Comparison of ENCODE assay signal across 7 mouse cellular contexts in the genomic region with DNA sequence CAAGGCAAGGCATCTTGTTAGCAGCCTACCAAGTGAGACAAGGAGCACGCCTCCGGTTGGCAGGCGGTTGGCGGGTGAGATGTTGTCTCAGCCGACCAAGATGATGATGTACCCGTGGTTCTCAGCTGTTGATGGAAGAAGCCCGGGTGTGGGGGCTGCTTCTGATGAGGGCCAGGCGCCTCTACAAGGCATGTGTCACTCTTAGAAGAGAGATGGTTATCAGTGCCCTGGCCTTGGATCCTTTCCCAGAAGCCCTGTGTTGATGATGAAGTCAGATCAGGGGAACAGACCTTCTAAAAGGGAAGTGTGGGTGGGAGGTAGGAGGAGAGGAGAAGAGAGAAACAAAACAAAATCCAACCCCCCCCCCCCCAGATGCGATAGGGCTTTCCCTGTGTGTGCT. TPM values are rescaled to one million over a fixed set of nuclear protein-coding genes. Genes with fewer than 3 reads are reported as not detected.
DNase-seq lines count a peak whose midpoint lies in the region; ATAC-seq and TF ChIP-seq lines count a peak whose summit lies in the region.

No protein-coding gene starts in this region.

- peak overlapping the region; percentile 58; the same call in 1 of the 2 replicates for H3K4me3 ChIP-seq in G1E (ENCODE audit: low read depth, low read length)
- H3K4me3 ChIP-seq in heart, embryonic 13.5 days = no peak overlapping the region
- H3K4me3 ChIP-seq in macrophage (ENCODE audit: inconsistent target) = no peak overlapping the region
- H3K4me3 ChIP-seq in hindbrain, embryonic 13.5 days = no peak overlapping the region

- peak; percentile 79 for ATAC-seq in G1E (ENCODE audit: extremely low read depth, insufficient number of reproducible peaks, low FRiP score, poor library complexity, severe bottlenecking)
- ATAC-seq in heart, embryonic 13.5 days (ENCODE audit: extremely low read depth, insufficient number of reproducible peaks, low FRiP score, low TSS enrichment) = peak; percentile 21; the same call in 1 of the 2 replicates
- ATAC-seq in hindbrain, embryonic 13.5 days (ENCODE audit: low FRiP score) = no peak

- H3K9ac ChIP-seq in heart, embryonic 13.5 days = no peak overlapping the region
- no peak overlapping the region for H3K9ac ChIP-seq in hindbrain, embryonic 13.5 days

- H3K36me3 ChIP-seq in G1E (replicated peaks) (peaks cover 74% of the 10 kb centered on the region), macrophage (ENCODE audit: inconsistent target) (no peaks in the 10 kb centered on the region)
- peaks cover 9% of the 10 kb centered on the region; the same call in 1 of the 2 replicates for H3K36me3 ChIP-seq in heart, embryonic 13.5 days
- H3K36me3 ChIP-seq in hindbrain, embryonic 13.5 days = peaks cover 13% of the 10 kb centered on the region

- WGBS in heart, embryonic 13.5 days = 24% methylated on average over 9 of the region's 9 CpGs
- WGBS in macrophage (ENCODE audit: missing documents) = 14% methylated on average over 9 of the region's 9 CpGs
- 81% methylated on average over 9 of the region's 9 CpGs for WGBS in hindbrain, embryonic 13.5 days

- no peaks in the 10 kb centered on the region for H3K27me3 ChIP-seq in G1E (ENCODE audit: insufficient read depth, low read length)
- 0 out of 2 replicates have a peak, but pooled peaks cover 3% of the 10 kb centered on the region for H3K27me3 ChIP-seq in heart, embryonic 13.5 days (replicated peaks)
- no peaks in the 10 kb centered on the region for H3K27me3 ChIP-seq in hindbrain, embryonic 13.5 days

- H3K9me3 ChIP-seq in G1E (replicated peaks) = peaks cover 16% of the 10 kb centered on the region
- H3K9me3 ChIP-seq in heart, embryonic 13.5 days = peaks cover 3% of the 10 kb centered on the region; the same call in 1 of the 2 replicates
- peaks cover 4% of the 10 kb centered on the region; the same call in 1 of the 2 replicates for H3K9me3 ChIP-seq in hindbrain, embryonic 13.5 days

- peaks cover 82% of the 10 kb centered on the region for H3K4me1 ChIP-seq in G1E (ENCODE audit: insufficient read depth, low read depth, low read length)
- H3K4me1 ChIP-seq in heart, embryonic 13.5 days = peaks cover 57% of the 10 kb centered on the region
- H3K4me1 ChIP-seq in hindbrain, embryonic 13.5 days (replicated peaks) = peaks cover 6% of the 10 kb centered on the region; the same call in 1 of the 2 replicates

- peak overlapping the region; percentile 51; the same call in 1 of the 2 replicates for H3K27ac ChIP-seq in heart, embryonic 13.5 days (replicated peaks)
- peak overlapping the region; percentile 75 for H3K27ac ChIP-seq in macrophage
- no peak overlapping the region for H3K27ac ChIP-seq in hindbrain, embryonic 13.5 days

- no peaks in the 10 kb centered on the region; the same call in 1 of the 2 replicates for H3K79me2 ChIP-seq in macrophage (ENCODE audit: inconsistent target)

- TF ChIP-seq CTCF in G1E (IDR thresholded peaks at IDR 0.05; ENCODE audit: low read depth, low read length) = no peak

- peak overlapping the region; percentile 44 for H3K4me2 ChIP-seq in heart, embryonic 13.5 days
- no peak overlapping the region for H3K4me2 ChIP-seq in hindbrain, embryonic 13.5 days

- DNase-seq in G1E (ENCODE audit: low spot score) = peak; percentile 70
- DNase-seq in adrenal gland, postnatal 10 days = peak; percentile 66
- DNase-seq in layer of hippocampus, postnatal 14 days (ENCODE audit: low spot score in 2 of 2) = peak; percentile 55 to 68
- DNase-seq in urinary bladder, postnatal 25 days (ENCODE audit: low spot score) = no peak

RNA-seq across cellular contexts. Expression of a gene that starts 19.1 kb away (rescaled TPM):
- 38.2 and 44.7 TPM in 2 replicates for total RNA-seq in G1E (2014; fragmentation: Nextera tagmentation)
- total RNA-seq in G1E (2017) = 41.5 and 44.6 TPM in 2 replicates
- 13.1 and 15.6 TPM in 2 replicates for polyA plus RNA-seq in G1E (2012)
- 10 to 100 TPM; 23.2 to 23.3 TPM for total RNA-seq in adrenal gland, postnatal 10 days (2021)
- polyA plus RNA-seq in heart, embryonic 13.5 days (2015; fragmentation: Nextera tagmentation; extraction: Ambion mirVana) = 2.4 TPM in 2 replicates
- 10 to 100 TPM; 59.8 to 61.9 TPM for total RNA-seq in layer of hippocampus, postnatal 14 days (2021)
- 10 to 100 TPM in 3 of 26 experiments, 1 to 10 TPM in 21, under 1 TPM in 2; 0.63 to 19.5 (median 2.9) TPM for total RNA-seq in macrophage (2018; cell fraction: chromatin; rRNA removed)
- 10 to 100 TPM in 12 of 26 experiments, 1 to 10 TPM in 14; 2.5 to 21.1 (median 9.5) TPM for total RNA-seq in macrophage (2018; cell fraction: cytosol; rRNA removed)
- 10 to 100 TPM in 13 of 26 experiments, 1 to 10 TPM in 13; 3.2 to 32.6 (median 9.8) TPM for total RNA-seq in macrophage (2018; cell fraction: nucleus; rRNA removed)
- polyA plus RNA-seq in macrophage (2018) = 6.2 to 18.4 TPM (median 10.6 TPM) in 3 replicates
- polyA plus RNA-seq in hindbrain, embryonic 13.5 days (2015; fragmentation: Nextera tagmentation; extraction: Ambion mirVana) = 2.7 and 3.2 TPM in 2 replicates
